Mouse (Mus musculus): ENCODE results near the gene Thra.

Gene Thra

DNA sequence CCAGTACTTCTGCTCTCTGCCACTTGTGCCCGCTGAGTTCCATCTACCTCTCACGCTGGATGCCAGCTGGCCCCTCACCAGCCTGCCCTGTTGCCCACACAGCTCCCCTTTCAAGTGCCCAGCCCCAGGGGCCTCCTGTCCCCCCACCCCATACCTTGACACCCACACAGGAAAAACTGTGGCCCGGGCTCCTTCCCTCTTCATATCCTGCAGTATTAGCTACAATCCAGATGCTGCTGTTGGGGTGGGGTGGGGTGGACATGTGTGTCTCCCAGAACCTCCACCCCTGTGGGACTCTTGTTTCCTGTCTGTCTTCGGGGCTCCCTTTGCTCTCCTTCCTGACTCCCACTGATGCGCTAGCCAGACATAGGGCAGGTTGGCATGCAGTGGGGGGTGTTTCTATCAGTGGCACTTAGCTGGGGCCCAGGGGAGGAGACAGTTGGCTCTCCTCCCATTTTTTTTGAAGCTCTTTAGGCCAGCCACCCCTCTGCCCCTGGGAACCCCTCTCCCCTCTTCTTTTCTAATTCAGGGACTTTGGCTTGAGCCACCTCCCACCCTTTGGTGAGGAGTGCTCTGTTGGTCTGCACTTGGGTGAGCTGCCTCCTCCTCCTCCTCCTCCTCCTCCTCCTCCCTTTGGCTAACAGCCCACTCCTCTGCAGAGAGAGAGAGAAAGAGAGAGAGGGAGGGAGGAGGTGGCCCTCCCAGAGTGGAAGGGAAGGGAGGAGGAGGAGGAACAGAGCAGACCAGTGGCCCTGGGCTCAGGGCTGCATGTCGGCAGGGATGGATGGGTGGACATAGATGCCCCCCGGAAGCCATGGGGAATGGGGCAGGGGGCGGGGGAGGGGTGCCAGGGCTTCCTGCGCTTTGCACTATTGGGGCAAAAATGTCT is 25.2 kb downstream of the Thra start:
- 23% methylated on average over 9 of the region's 9 CpGs for WGBS

DNA sequence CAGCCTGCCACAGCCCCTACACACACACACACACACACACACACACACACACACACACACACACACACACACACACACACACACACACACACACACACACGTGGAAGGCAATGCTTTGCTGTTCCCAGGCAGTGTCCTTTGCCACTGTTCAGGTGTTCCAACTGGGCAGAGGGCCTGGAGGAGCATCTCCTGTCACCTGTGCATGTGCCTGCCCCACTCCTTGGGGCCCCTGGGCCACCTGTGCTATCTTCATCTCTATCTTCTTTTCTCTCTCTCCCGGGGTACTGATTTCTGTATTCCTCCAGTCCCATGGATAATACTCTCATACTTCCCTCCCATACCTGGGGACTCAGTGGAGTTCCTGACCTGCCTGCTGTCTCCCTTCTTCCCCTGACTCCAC is 25.9 kb downstream of the Thra start:
- WGBS = 14% methylated on average over 2 of the region's 2 CpGs

DNA sequence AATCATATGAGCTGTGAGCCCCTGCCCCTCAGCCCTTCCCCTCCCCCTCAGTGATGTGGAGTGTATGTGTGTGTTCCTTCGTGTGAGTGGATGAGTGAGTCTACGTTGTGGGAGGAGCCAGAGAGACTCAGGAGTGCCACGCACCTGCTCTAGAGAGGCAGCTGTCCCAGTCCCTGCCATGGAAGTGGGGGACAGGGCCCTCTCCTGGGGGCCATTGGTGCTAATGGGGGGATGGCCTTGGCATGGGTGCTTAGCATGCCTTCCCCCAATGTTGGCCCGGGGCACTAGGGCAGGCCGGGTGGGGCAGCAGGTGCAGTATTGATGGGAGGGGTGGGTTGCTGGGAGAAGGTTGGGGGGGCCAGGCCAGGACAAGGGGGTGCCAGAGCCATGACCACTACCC is 26.4 kb downstream of the Thra start:
- WGBS = 32% methylated on average over 5 of the region's 5 CpGs

DNA sequence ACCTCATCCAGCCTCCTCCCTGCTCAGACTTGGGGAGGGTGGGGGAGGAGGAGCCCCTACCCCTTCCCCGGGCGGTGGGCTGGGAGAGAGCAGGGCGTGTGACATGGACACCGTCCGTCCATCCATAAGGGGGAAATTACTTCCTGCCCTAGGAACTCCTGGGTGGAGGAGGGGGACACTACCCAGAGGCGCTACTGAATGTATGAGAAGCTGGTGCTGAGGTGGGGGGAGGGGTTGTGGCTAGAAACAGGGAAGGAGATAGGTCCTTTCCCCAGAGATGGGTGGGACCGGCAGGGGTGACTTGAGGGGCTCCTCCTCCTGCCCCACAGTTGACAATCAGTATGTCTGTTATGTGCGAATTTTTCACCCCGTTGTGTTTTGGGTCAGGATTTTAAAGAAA is 26.8 kb downstream of the Thra start:
- whole genome bisulfite sequencing = 19% methylated on average over 9 of the region's 9 CpGs

DNA sequence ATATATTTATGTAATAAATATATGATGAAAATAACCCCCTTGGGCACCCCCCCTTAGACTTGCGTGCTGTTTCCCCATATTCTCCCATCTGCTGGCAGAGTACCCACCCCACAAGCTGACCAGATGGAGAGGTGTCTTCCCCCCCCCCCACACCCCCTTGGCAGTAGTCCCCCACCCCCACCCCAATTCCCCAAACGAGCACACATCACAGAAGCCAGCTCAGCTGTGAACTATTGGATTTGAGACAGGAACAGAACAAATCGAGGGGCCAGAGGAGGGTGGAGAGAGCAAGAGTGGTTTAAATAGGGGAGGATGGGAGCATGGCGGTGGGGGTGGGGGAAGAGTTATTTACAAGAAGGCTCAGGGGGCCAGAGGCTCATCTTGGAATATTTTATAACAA is 27.3 kb downstream of the Thra start:
- 16% methylated on average over 4 of the region's 4 CpGs for WGBS

DNA sequence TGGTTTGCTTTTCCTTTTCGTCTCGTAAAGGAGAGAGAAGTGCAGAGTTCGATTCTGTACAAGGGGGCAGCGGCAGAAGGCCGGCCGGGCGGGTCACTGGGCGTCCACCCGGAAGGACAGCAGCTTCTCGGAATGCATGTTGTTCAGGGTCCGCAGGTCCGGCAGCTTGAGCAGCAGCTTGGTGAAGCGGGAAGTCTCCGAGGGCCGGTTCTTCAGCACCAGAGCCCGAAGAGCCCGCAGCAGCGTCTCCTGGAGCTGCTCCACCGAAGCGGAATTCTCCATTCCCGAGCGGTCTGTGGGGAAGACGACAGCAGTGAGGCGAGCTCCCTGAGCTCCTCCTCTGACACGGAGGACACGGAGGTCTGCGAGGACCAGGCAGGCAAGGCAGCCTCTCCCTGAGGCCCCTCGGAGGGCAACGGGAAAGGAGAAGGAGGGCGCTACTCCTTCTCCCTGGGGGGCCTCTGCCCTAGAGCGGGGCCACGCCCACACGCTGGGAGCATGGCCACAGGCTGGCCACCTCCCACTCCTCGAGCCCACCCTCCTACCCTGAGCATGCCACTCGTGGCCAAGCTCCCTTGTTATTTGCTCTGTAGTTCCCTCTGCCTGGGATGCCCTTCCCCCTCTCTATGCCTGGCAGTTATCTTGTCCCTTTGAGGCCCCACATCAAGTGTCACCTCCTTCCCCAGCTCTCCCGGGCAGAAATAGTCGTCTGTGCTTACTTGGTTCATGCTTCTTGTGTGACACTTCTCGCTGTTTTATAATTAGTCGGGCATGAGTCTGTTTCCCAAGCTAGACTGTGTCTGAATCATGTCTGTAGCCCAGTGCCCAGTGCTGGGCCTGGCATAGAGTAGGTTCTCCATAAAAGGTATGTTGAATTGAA is 27.9 kb downstream of the Thra start:
- 22% methylated on average over 38 of the region's 39 CpGs for WGBS

DNA sequence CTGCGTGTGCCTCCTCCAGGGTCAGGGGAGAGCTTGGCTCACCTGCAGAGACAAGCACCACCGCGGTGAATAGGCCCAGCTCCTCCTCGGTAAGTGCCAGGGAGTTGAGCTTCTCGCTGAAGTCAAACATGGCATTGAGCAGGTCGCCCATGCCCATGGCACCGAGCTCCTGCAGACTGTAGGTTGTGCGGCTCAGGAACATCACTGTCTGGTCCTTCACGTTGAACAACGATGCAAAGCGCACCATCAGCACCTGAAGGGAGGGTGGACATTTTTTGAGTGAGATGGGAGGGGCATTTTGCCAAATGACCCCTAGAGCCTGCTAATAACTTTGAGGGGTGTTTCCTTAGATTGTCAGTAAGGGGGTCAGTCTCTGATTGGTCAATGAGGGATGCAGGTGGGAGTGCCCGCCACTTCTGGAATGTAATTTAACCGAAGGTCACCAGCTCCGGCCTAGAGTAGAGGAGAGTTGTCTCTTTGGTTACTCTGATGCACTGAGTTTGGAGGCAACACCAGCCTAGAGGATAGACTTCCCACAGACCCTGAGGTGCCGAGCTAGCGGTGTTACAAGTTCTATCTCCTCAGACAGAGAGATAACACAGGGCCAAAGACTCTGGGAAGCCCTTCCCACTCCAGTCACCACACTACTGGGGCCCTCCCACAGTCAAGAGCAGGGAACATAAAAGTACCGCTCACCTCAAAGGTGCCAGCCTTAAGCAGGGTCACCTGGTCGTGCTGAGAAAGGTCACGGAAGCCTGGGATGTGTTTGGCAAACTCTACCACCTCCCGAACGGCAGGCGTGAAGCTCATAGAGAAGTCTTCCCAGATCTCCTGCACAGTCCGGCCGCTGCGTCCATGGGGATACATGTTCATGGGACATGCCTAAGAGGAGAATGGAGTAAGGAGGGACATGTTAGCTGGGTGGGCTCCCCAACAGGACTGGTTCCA is 28.8 kb downstream of the Thra start:
- WGBS = 56% methylated on average over 25 of the region's 25 CpGs

DNA sequence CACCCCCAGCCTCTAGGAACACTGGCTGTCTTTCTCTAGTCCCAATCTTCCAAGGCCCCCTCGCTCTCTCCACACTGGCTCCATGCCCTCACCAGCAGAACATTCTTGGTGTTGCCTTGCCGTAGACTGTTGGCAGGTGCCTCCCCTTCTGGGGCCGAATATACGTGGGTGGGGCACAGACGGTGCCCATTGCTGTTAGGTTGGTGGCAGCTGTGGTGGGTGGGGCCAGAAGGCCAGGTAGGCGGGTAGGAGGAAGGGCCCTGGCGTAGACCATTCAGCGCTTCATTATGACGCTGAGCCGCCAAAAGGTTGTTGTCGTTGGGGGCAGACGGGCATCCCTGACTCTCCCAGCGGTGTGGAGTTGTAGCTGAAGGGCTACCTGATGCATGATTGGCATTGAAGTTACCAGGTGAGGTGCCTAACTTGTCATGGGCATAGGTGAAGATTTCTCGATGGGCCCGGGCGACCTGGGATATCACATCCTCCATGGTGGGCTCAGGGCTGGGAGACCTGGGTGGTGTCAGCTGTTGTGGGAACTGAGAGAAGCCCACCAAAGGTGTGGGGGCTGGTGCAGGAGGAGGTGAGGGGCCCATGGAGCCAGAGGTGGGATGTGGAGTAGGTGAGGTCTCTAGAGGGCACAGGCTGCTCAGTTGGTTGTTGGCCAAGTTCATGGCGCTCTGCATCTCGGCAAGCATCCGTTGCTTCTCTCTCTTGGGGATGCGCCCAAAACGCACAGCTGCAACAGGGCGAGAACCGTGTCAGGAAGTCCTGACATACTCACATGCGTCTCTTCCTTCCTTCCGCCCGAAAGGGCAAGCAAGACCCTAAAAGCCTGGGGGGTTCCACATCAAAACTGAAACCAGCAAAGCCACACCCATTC is 29.9 kb downstream of the Thra start:
- WGBS = 44% methylated on average over 26 of the region's 26 CpGs

DNA sequence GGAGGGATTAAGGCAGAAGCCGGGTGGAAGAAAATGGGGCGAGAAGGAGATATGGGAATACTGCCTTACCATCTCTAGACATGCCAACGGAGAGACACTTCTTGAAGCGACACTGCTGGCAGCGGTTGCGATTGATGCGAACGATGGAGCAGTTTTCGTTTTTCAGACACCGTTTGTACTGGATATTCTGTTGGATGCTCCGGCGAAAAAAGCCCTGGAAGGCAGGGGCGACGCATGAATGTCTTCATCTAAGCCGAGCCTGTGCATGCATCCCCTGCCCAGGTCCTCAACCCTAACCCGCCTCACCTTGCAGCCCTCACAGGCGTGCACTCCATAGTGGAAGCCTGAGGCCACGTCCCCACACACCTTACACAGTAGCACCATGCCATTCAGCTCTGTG is 30.7 kb downstream of the Thra start:
- 35% methylated on average over 18 of the region's 18 CpGs for WGBS

DNA sequence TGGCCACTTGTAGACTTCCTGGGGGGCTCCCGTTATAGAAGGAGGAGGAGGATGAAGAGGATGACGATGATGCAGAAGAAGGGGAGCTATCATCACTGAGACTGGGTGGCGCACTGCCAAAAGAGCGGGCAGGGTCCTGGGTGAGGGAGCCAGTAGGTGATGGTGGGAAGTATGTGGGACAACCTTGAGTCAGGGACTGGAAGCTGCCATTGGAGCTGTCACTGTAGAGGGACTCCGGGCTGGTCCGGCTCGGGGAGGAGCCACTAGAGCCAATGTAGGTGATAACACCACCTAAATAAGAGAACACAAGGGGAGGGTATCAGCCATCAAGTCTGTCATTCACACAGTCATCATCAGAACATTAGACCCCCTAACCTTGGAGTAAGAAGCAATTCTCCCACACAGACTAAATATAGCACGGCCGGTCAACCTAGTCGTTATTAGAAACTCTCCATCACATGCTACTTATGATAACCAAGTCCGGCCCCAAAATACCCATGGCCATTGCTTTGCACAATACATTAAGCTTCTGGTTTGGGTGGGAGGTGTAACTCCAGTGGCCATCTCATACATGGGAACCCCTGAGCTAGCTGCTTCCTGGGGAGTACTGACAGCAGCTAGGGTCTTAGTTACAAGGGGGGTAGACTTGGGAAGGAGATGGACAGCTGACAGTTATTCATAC is 31.5 kb downstream of the Thra start:
- 36% methylated on average over 11 of the region's 11 CpGs for WGBS

DNA sequence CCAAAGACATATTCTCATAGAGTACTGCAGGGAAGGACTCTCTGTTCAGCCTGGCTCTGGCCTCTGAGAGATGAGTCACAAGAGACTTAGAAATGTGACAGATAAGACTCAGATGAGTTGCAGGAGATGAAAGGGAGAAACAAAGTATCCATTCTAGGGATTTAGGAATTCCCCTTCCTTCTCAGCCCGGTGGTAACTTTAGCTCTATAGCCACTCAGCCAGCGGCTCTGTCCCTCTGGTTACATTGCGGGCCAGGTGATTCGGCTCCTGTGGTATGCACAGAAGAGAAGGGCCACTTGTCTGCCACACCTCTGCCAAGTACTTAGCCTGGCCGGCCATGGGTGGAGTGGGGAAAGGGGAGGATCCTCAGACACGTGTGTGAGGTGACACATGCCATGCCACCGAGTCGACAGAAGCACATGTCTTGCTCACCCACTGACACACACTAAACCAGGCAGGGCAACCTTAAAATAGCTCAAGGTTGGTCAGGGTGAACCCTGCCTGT is 32.3 kb downstream of the Thra start:
- WGBS = 9% methylated on average over 8 of the region's 8 CpGs

DNA sequence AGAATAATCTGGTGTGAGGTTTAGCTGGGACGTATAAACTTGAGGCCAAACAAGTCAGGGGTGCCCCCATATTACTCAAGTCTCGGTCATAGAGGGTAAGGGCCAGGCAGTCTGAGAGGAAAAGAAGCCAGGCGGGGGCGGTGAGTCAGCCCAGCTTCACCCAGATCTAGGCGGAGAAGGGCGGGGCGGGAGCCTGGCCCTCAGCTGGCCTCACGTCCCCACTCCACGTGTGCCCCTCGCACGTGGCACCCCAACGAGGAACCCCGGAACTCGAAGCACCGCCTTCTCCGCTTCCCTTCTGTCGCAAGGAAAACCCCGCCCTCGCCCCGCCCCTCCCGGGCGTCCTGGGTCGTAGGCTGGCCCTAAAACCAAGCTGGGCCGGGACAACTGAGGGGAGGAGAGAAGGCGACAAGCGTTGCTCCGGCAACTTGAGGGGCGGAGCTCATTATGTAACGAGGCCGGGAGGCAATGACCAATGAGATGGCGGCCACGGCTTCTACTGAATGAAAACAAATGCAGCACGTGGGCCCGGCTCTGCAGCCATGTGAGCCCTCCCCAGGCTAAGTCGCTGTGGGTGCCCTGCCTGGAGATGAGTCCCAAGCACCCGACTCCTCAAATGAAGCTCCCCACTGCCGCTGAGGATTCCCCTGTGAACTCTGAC is 33.3 kb downstream of the Thra start:
- WGBS = under 1% methylated on average over 37 of the region's 37 CpGs

DNA sequence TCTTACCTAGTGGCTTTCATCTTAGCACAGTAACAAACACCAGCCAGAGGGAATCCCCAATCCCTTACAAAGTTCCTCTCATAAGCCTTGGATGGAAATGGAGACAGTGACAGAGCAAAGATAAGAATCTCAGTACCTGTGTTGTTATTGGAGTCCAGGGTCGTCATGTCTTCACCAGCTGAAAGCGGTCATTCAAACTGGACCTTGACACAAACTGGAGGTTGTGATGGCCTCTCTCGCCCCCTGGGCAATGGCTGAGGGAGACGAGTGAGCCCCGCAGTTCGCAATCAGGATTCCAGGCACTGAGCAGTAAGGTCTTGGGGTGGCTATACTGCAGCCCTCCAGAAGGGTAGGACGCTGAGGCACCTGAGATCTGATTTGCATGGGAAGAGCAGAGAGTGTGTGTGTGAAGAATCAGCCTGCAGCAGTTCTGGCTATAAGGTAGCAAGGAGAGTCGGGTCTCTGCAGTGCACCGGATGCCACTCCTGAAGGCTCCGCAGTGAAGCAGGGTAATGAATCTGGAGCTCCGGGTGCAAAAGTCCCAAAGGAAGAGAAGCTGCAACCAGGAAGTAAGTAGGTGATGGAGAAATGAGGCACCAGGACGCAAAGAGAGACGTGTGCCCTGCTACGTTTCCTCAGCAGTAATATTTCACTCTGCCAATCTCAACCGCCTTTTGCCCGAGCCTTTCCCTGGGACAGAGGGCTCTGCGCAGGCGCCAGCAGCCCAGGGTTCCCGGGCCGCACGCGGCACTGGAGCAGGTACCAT is 34.3 kb downstream of the Thra start, which contains the start of gene Nr1d1:
Nr1d1 (minus strand) TSS at position 752 of the 766 bp plus-strand sequence.
- WGBS = under 1% methylated on average over 22 of the region's 22 CpGs

DNA sequence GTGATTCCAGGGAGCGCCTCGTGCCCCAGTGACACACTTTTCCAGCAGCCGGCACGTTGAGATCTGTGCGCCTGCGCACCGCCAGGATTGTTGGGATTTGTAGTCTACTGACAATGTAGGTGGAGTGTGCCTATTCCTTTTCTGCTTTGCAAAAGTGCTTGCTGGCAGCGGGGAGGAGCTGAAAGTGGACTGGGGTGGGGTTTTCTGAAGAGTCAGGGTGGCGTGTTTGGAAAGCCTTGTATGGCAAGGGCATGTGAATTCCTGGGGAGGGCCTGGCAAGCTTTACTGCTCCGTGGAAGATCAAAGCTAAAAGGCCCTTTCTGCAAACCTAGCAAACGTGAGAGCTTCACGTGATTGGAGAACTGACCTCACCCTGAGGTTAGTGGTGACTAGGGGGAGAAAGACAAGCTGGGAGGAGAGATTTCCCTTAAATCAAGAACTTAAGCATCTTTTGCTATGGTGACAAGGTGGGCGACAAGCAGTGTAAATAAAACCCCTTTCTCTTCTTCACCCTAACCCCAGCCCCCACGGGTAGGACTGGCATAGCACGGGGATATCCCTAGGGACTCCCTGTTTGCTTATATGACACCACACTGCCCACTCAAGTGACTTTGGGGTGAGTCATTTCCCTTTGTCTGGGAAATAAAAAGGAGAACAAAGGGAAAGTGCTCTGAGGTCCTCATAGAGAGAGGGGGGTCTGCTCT is 35.1 kb downstream of the Thra start:
- WGBS = 3% methylated on average over 15 of the region's 15 CpGs

DNA sequence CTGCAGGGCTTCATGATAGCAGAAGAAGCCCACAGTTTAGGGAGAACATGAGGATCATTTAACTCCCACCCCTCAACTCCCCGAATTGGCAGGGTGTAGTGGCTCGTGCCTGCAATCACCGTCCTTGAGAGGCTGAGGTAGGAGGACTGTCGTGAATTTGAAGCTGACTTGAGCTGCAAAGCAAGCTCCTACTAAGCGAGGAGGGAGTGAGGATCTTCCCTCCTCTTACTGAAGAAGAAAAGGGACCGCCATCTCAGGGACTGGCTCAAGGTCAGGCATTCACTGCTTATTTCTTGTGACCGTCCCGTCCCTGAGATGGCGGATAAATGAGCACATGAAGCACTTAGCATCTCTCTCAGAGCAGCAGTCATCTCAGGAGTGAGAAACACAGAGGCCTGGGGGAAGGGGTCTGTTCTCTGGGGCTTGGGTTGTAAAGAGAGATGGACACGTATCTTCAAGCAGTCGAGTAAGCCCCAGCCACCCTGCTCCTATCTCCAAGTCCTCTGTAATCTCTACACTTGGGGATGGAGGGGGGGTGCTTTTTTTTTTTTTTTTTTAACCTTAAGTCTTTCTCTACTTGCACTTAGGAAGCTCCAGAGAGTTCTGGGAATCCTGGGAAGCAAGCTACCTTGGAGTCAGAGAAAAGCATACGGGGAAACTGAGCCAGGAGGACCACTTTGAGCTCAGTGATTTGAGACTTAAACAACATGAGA is 35.8 kb downstream of the Thra start:
- WGBS = 41% methylated on average over 12 of the region's 12 CpGs

DNA sequence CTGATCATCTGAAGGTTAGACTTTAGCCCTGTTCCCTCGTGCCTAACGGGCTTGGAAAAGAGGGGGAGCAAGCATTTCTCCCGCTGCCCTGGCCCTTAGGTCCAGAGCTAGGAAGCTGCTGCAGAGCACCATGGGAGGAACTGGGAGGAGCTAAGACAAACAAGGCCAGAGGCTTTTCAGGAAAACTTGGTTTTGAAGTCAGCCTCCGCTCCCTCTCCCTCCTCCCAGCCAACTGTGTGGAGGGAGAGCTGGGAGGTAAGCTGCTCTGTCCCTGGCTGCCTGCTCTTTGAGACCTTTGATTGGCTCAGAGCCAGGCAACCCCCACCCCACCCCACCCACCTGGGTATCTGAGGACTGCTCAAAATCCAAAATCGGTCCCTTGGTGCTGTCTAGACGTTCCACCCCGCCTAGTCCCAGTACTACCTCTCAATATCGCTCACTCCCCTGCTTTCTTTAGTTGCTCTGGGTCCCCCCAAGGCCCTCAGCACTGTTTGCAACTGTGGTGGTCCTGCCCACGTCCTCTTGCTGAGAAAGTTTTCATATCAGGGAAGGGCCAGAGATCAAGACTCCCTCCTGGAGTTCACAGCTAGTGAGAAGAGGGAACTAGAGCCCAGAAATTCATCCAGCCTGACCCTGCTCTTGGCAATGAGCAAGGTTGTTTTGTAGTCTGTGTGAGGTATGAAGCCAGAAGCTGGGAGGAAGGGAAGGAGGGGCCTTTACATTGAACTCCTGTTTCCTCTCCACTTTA is 36.6 kb downstream of the Thra start:
- 34% methylated on average over 9 of the region's 9 CpGs for WGBS
